13 mouse cellular contexts compared by ENCODE assay signal in genomic region chr6:13565734-13566133, GRCm38 (mm10). TPM values are rescaled to one million over a fixed set of nuclear protein-coding genes. Genes with fewer than 3 reads are reported as not detected.
DNase-seq lines count a peak whose midpoint lies in the region; ATAC-seq and TF ChIP-seq lines count a peak whose summit lies in the region.
"Had no signal": no experiment of that assay in that cellular context is flagged by ENCODE, and none has a peak within 500 bp of the region (broad histone marks: within the 10 kb centered on the region; RNA-seq: fewer than 3 reads in every experiment).

No protein-coding gene starts in this region.

- H3K4me3 ChIP-seq in gastrocnemius, adult 2 months = no peak overlapping the region
- H3K4me3 ChIP-seq in liver, postnatal 0 days (ENCODE audit: low read depth, low read length) = no peak overlapping the region
- H3K4me3 ChIP-seq in liver, embryonic 12.5 days = no peak overlapping the region
- no peak overlapping the region for H3K4me3 ChIP-seq in neural tube, embryonic 15.5 days (replicated peaks)

- no peaks in the 10 kb centered on the region for H3K9me3 ChIP-seq in liver, postnatal 0 days (ENCODE audit: low read length)
- no peaks in the 10 kb centered on the region for H3K9me3 ChIP-seq in liver, embryonic 12.5 days (replicated peaks)
- H3K9me3 ChIP-seq in neural tube, embryonic 15.5 days (replicated peaks) = no peaks in the 10 kb centered on the region
- H3K9me3 ChIP-seq: G1E had no signal

- TF ChIP-seq EP300 in liver, postnatal 0 days (IDR thresholded peaks at IDR 0.05; ENCODE audit: low read depth) = no peak

- H3K36me3 ChIP-seq in liver, postnatal 0 days (replicated peaks; ENCODE audit: insufficient read depth, low read length) = no peaks in the 10 kb centered on the region
- H3K36me3 ChIP-seq in liver, embryonic 12.5 days = no peaks in the 10 kb centered on the region
- H3K36me3 ChIP-seq in neural tube, embryonic 15.5 days = no peaks in the 10 kb centered on the region
- H3K36me3 ChIP-seq: G1E had no signal

- no peaks in the 10 kb centered on the region for H3K4me1 ChIP-seq in liver, postnatal 0 days (ENCODE audit: insufficient read depth)
- H3K4me1 ChIP-seq in liver, embryonic 12.5 days = no peaks in the 10 kb centered on the region
- no peaks in the 10 kb centered on the region for H3K4me1 ChIP-seq in neural tube, embryonic 15.5 days

- 74% methylated on average over 1 of the region's 1 CpGs for WGBS in liver, postnatal 0 days (ENCODE audit: insufficient replicate concordance)
- WGBS in liver, embryonic 12.5 days (ENCODE audit: insufficient replicate concordance) = 53% methylated on average over 1 of the region's 1 CpGs
- WGBS in neural tube, embryonic 15.5 days = 85% methylated on average over 1 of the region's 1 CpGs

- intact Hi-C loops in gastrocnemius, adult 2 months (cut with DNase I) = no loop called here

- no peaks in the 10 kb centered on the region for H3K27me3 ChIP-seq in liver, postnatal 0 days (ENCODE audit: insufficient read depth, low read length)
- no peaks in the 10 kb centered on the region for H3K27me3 ChIP-seq in liver, embryonic 12.5 days (replicated peaks)
- H3K27me3 ChIP-seq in neural tube, embryonic 15.5 days (replicated peaks) = no peaks in the 10 kb centered on the region

- H3K9ac ChIP-seq in liver, postnatal 0 days (replicated peaks) = no peak overlapping the region
- H3K9ac ChIP-seq in liver, embryonic 12.5 days = no peak overlapping the region
- no peak overlapping the region for H3K9ac ChIP-seq in neural tube, embryonic 15.5 days (replicated peaks)

- H3K4me2 ChIP-seq in liver, postnatal 0 days (ENCODE audit: low read depth, low read length) = no peak overlapping the region
- H3K4me2 ChIP-seq in liver, embryonic 12.5 days = no peak overlapping the region
- H3K4me2 ChIP-seq in neural tube, embryonic 15.5 days = no peak overlapping the region

- no peak for ATAC-seq in liver, postnatal 0 days
- ATAC-seq in liver, embryonic 12.5 days = no peak
- peak; percentile 49 for ATAC-seq in CD4-positive, CD25-positive, alpha-beta regulatory T cell, adult 4 months
- ATAC-seq in neural tube, embryonic 15.5 days (ENCODE audit: low FRiP score) = no peak

- no peak overlapping the region for H3K27ac ChIP-seq in gastrocnemius, adult 2 months
- H3K27ac ChIP-seq in liver, postnatal 0 days (ENCODE audit: low read depth) = no peak overlapping the region
- H3K27ac ChIP-seq in liver, embryonic 12.5 days = no peak overlapping the region
- H3K27ac ChIP-seq in neural tube, embryonic 15.5 days (replicated peaks) = no peak overlapping the region

- DNase-seq in gastrocnemius, adult 2 months = no peak
- DNase-seq in gastrocnemius, postnatal 10 days = no peak
- DNase-seq in liver, postnatal 0 days = no peak
- peak; percentile 31 for DNase-seq in induced T-regulatory cell, adult 2 months (ENCODE audit: low read depth)
- DNase-seq: cerebellum, postnatal 36 days; gastrocnemius, postnatal 36 days; heart, postnatal 36 days; kidney, postnatal 14 days; lung, postnatal 4 days had no signal

- peak; percentile 66 for TF ChIP-seq CTCF in gastrocnemius, adult 2 months (IDR thresholded peaks at IDR 0.05)
- TF ChIP-seq CTCF in liver, postnatal 0 days (IDR thresholded peaks at IDR 0.05; ENCODE audit: low read depth) = peak; percentile 44

RNA-seq across cellular contexts. Expression of gene Tmem168, which starts 42.2 kb away (rescaled TPM):
- total RNA-seq in gastrocnemius, adult 2 months (2021) = 10 to 100 TPM in 1 of 2 experiments, 1 to 10 TPM in 1; 8.2 to 10.7 TPM
- total RNA-seq in gastrocnemius, postnatal 10 days (2021) = 10 to 100 TPM; 12.1 to 14.5 TPM
- 10.7 and 11.4 TPM in 2 replicates for polyA plus RNA-seq in liver, postnatal 0 days (2015; fragmentation: Nextera tagmentation; extraction: Ambion mirVana)
- polyA plus RNA-seq in liver, embryonic 12.5 days (2016; fragmentation: Nextera tagmentation; extraction: Ambion mirVana) = 19.2 and 20.7 TPM in 2 replicates
- polyA plus RNA-seq in CD4-positive, CD25-positive, alpha-beta regulatory T cell, adult 4 months (2017; shearing (Covaris generic)) = 10 to 100 TPM; 37.1 to 43.5 TPM
- polyA plus RNA-seq in neural tube, embryonic 15.5 days (2015; fragmentation: Nextera tagmentation; extraction: Ambion mirVana) = 21.0 and 24.4 TPM in 2 replicates
